Mouse (Mus musculus) liver, postnatal 0 days (tissue): Measurements from ENCODE around the gene Sdk2. TPM values are rescaled to one million over a fixed set of nuclear protein-coding genes. Genes with fewer than 3 reads are reported as not detected.
A peak's percentile ranks its signal among the peaks of the same experiment; 100 is the strongest.

Experiments
- ATAC-seq: fragments of 200-750 bp; cut with Nextera tagmentation; 2 replicates; pipeline ENCODE4 v1.8.0; 2017; ENCODE audit warnings: mild to moderate bottlenecking, moderate library complexity
- DNase-seq: peaks from one replicate; pipeline ENCODE4 v3.0.0-alpha.2; 2016
- H3K27ac ChIP-seq: fragments of 300-500 bp; sonication (generic); 2 replicates; pipeline ENCODE4 v1.5.1; 2014; ENCODE audit warnings: antibody characterized with exemption, moderate library complexity, mild to moderate bottlenecking, low read depth
- H3K27me3 ChIP-seq: fragments of 300-500 bp; sonication (generic); 2 replicates; pipeline ENCODE4 v1.6.1; 2014; ENCODE audit warnings: low read length, control low read depth, mixed read lengths; ENCODE audit not compliant: insufficient read depth
- H3K36me3 ChIP-seq: fragments of 300-500 bp; sonication (generic); replicated peaks from 2 replicates; pipeline ENCODE4 v1.6.1; 2014; ENCODE audit warnings: mild to moderate bottlenecking, control low read depth, low read length, moderate library complexity, mixed read lengths; ENCODE audit not compliant: insufficient read depth
- H3K4me1 ChIP-seq: fragments of 300-500 bp; sonication (generic); 2 replicates; pipeline ENCODE4 v1.6.1; 2014; ENCODE audit warnings: antibody characterized with exemption, mild to moderate bottlenecking, control low read depth; ENCODE audit not compliant: insufficient read depth
- H3K4me2 ChIP-seq: fragments of 300-500 bp; sonication (generic); 2 replicates; pipeline ENCODE4 v1.6.1; 2014; ENCODE audit warnings: low read depth, mild to moderate bottlenecking, low read length, moderate library complexity, mixed read lengths
- H3K4me3 ChIP-seq: fragments of 300-500 bp; sonication (generic); 2 replicates; pipeline ENCODE4 v1.5.1; 2014; ENCODE audit warnings: low read depth, low read length
- H3K9ac ChIP-seq: fragments of 300-500 bp; sonication (generic); replicated peaks from 2 replicates; pipeline ENCODE4 v1.6.1; 2014; ENCODE audit warnings: mild to moderate bottlenecking, moderate library complexity
- H3K9me3 ChIP-seq: fragments of 300-500 bp; sonication (generic); 2 replicates; pipeline ENCODE4 v1.6.1; 2016; ENCODE audit warnings: mild to moderate bottlenecking, control low read depth, low read length, mixed read lengths
- CTCF ChIP-seq: sonication (generic); IDR thresholded peaks from 2 replicates; pipeline ENCODE4 v1.5.1; 2016; ENCODE audit warnings: antibody characterized with exemption, low read depth
- EP300 ChIP-seq: IDR thresholded peaks from 2 replicates; pipeline ENCODE4 v1.6.1; 2016; ENCODE audit warnings: antibody characterized with exemption, low read depth, mild to moderate bottlenecking
- WGBS: fragments of 180-500 bp; shearing (Covaris S2); extraction: QIAGEN DNeasy Blood & Tissue Kit; methylation state at CpG from one replicate; pipeline ENCODE4 v1.1.7; 2014; ENCODE audit not compliant: insufficient replicate concordance; 5-methylcytosine and 5-hydroxymethylcytosine counted together
- polyA plus RNA-seq: library from polyadenylated mRNA; unstranded; fragments of >200 nt; fragmentation: Nextera tagmentation; extraction: Ambion mirVana; gene quantifications from 2 replicates; pipeline ENCODE4 v1.2.1, GENCODE M21; 2015

Sdk2 gene
- polyA plus RNA-seq, 1 experiment from 2014 or later = 0.15 TPM

GRCm38 (mm10) chr11:113776851-113777511 is 289.9 kb downstream of the Sdk2 start:
- H3K27me3 ChIP-seq = no peaks in the 10 kb centered on the region
- DNase-seq = no peak

GRCm38 (mm10) chr11:113774773-113775172 is 292.1 kb downstream of the Sdk2 start:
- no peaks in the 10 kb centered on the region for H3K9me3 ChIP-seq
- H3K4me2 ChIP-seq = no peak overlapping the region
- H3K4me1 ChIP-seq = peaks cover 28% of the 10 kb centered on the region
- H3K36me3 ChIP-seq = no peaks in the 10 kb centered on the region
- WGBS = 86% methylated on average over 3 of the region's 3 CpGs
- ATAC-seq (no peak), DNase-seq (no peak)
- H3K27me3 ChIP-seq = no peaks in the 10 kb centered on the region
- no peak overlapping the region for H3K27ac ChIP-seq
- H3K4me3 ChIP-seq = no peak overlapping the region
- no peak overlapping the region for H3K9ac ChIP-seq
- TF ChIP-seq CTCF (no peak), EP300 (no peak)

More at GRCm38 (mm10) chr11:113776851-113777511, 289.9 kb downstream of the Sdk2 start:
- no peak for ATAC-seq
- H3K9ac ChIP-seq = no peak overlapping the region
- peaks cover 29% of the 10 kb centered on the region for H3K4me1 ChIP-seq
- no peak overlapping the region for H3K4me3 ChIP-seq
- H3K9me3 ChIP-seq = no peaks in the 10 kb centered on the region
- no peak for TF ChIP-seq EP300
- no peak for TF ChIP-seq CTCF
- H3K36me3 ChIP-seq = no peaks in the 10 kb centered on the region
- WGBS = 64% methylated on average over 14 of the region's 14 CpGs
- H3K27ac ChIP-seq = 0 out of 2 replicates have a peak overlapping the region, but pooled peaks have one; percentile 57
- peak overlapping the region; percentile 49; the same call in 1 of the 2 replicates for H3K4me2 ChIP-seq

- Histone ChIP-seq H3K36me3 (no peaks in the 10 kb centered on the region), H3K27me3 (no peaks in the 10 kb centered on the region), H3K27ac (no peak overlapping the region), H3K4me1 (peaks cover 14% of the 10 kb centered on the region), H3K4me3 (no peak overlapping the region), H3K4me2 (no peak overlapping the region), H3K9me3 (no peaks in the 10 kb centered on the region), H3K9ac (no peak overlapping the region)
- 86% methylated on average over 5 of the region's 5 CpGs for WGBS
- DNase-seq = no peak
- no peak for ATAC-seq
- TF ChIP-seq CTCF = no peak
- no peak for TF ChIP-seq EP300
These were observed 293.7 kb downstream of the Sdk2 start for GRCm38 (mm10) chr11:113773191-113773590.

- H3K4me1 ChIP-seq = peaks cover 7% of the 10 kb centered on the region
- H3K9me3 ChIP-seq = no peaks in the 10 kb centered on the region
These were observed 295.7 kb downstream of the Sdk2 start for GRCm38 (mm10) chr11:113771187-113771586.

GRCm38 (mm10) chr11:113768356-113768755 is 298.5 kb downstream of the Sdk2 start:
- Histone ChIP-seq H3K27ac (no peak overlapping the region), H3K9ac (no peak overlapping the region), H3K27me3 (no peaks in the 10 kb centered on the region), H3K9me3 (no peaks in the 10 kb centered on the region), H3K4me3 (no peak overlapping the region), H3K4me1 (peaks cover 19% of the 10 kb centered on the region), H3K36me3 (no peaks in the 10 kb centered on the region), H3K4me2 (no peak overlapping the region)
- no peak for TF ChIP-seq EP300
- no peak for TF ChIP-seq CTCF
- ATAC-seq (no peak), DNase-seq (no peak)
- 71% methylated on average over 3 of the region's 3 CpGs for WGBS

More at GRCm38 (mm10) chr11:113771187-113771586, 295.7 kb downstream of the Sdk2 start:
- no peak for DNase-seq
- Histone ChIP-seq H3K36me3 (no peaks in the 10 kb centered on the region), H3K4me3 (no peak overlapping the region), H3K4me2 (no peak overlapping the region), H3K27me3 (no peaks in the 10 kb centered on the region), H3K9ac (no peak overlapping the region), H3K27ac (no peak overlapping the region)
- 83% methylated on average over 13 of the region's 13 CpGs for WGBS
- ATAC-seq = no peak
- TF ChIP-seq CTCF (no peak), EP300 (no peak)

GRCm38 (mm10) chr11:113767285-113767684 is 299.6 kb downstream of the Sdk2 start:
- no peaks in the 10 kb centered on the region for H3K27me3 ChIP-seq
- no peaks in the 10 kb centered on the region for H3K36me3 ChIP-seq

More at GRCm38 (mm10) chr11:113767285-113767684, 299.6 kb downstream of the Sdk2 start:
- TF ChIP-seq EP300 (no peak), CTCF (no peak)
- Histone ChIP-seq H3K9ac (no peak overlapping the region), H3K4me2 (no peak overlapping the region), H3K4me1 (peaks cover 21% of the 10 kb centered on the region), H3K9me3 (no peaks in the 10 kb centered on the region), H3K27ac (no peak overlapping the region), H3K4me3 (no peak overlapping the region)
- DNase-seq (no peak), ATAC-seq (peak; percentile 35; the same call in 1 of the 2 replicates)
- WGBS = 68% methylated on average over 8 of the region's 8 CpGs
